Mouse (Mus musculus) macrophage (primary cell): ENCODE data around the gene Miga1. TPM values are rescaled to one million over a fixed set of nuclear protein-coding genes. Genes with fewer than 3 reads are reported as not detected.

ENCODE experiments used
- H3K27ac ChIP-seq: fragments of 350-480 bp; formaldehyde crosslinking; 2 replicates; pipeline ENCODE4 v1.9.0; 2021
- H3K36me3 ChIP-seq: fragments of 350-480 bp; formaldehyde crosslinking; 2 replicates; pipeline ENCODE4 v1.9.0; 2021; ENCODE audit errors: inconsistent target
- H3K4me3 ChIP-seq: fragments of 350-480 bp; formaldehyde crosslinking; 2 replicates; pipeline ENCODE4 v1.9.0; 2021; ENCODE audit errors: inconsistent target
- H3K79me2 ChIP-seq: fragments of 350-480 bp; formaldehyde crosslinking; 2 replicates; pipeline ENCODE4 v1.9.0; 2021; ENCODE audit errors: inconsistent target
- WGBS: methylation state at CpG from one replicate; pipeline ENCODE4 v1.1.7; 2026; ENCODE audit warnings: inconsistent platforms; ENCODE audit not compliant: missing documents; 5-methylcytosine and 5-hydroxymethylcytosine counted together
- polyA plus RNA-seq: library from polyadenylated mRNA; stranded (reverse); fragments of 250-400 nt; gene quantifications from 3 replicates; pipeline ENCODE4 v1.2.4, GENCODE M21; 2018; ENCODE audit warnings: inconsistent platforms

The Miga1 gene
- polyA plus RNA-seq, 1 experiment from 2014 or later = 4.2 TPM

DNA sequence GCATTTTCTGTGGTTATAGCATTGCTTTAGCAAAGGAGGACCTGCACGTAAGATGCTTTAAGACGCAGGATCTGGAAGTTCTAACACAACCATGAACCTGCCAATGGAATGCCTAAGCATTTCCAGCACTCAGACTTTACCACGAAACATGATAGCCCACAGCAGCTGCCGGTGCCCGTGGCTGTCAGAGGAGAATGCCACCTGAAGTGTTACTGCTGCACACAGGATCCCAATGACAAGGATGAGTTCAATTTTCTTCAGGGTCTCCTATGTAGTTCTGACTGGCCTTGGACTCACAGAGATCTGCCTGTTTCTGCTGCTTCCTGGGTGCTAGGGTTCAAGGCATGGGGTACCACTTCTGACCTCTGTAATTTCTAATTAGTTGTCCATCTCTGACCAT lies 55.4 kb downstream of the Miga1 start:
- Histone ChIP-seq H3K4me3 (no peak overlapping the region), H3K36me3 (no peaks in the 10 kb centered on the region), H3K27ac (no peak overlapping the region), H3K79me2 (no peaks in the 10 kb centered on the region)
- 95% methylated on average over 5 of the region's 5 CpGs for WGBS

DNA sequence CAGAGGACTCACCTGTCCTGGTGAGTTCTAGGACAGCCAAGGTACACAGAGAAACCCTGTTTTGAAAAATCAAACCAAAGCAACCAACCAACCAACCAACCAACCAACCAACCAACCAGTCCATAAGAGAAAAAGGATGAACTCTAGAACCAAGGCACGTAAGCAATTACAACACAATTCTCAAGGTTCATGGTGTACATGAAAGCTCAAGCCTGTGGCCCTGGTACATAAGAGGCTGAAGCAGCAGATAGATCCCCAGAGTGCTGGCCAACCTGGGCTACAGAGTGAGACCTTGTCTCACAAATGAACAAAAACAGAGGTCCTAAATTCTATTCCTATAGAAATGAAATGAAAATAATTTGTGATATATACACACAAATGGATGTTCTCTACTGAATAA lies 55.9 kb downstream of the Miga1 start:
- Histone ChIP-seq H3K4me3 (no peak overlapping the region), H3K36me3 (no peaks in the 10 kb centered on the region), H3K79me2 (no peaks in the 10 kb centered on the region), H3K27ac (no peak overlapping the region)
- WGBS = 100% methylated on average over 1 of the region's 1 CpGs

DNA sequence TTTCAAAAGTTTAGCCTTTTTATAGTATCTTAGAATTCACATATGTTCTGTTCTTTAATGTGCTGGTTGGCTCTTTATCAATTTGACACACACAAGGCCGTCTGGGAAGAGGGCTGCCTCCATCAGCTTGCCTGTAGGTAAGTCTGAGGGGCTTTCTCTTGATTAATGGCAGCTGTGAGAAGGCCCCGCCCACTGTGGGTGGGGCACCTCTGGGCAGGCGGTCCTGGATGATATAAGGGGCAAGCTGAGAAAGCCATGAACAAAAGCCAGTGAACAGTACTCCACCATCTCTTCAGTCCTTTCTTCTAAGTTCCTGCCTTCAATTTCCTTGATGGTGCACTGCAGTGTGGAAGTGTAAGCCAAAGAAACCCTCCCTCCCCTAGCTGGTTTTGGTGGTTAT lies 58.1 kb downstream of the Miga1 start:
- H3K27ac ChIP-seq = no peak overlapping the region
- no peaks in the 10 kb centered on the region for H3K79me2 ChIP-seq
- H3K36me3 ChIP-seq = no peaks in the 10 kb centered on the region
- H3K4me3 ChIP-seq = no peak overlapping the region
- WGBS = 84% methylated on average over 3 of the region's 3 CpGs

DNA sequence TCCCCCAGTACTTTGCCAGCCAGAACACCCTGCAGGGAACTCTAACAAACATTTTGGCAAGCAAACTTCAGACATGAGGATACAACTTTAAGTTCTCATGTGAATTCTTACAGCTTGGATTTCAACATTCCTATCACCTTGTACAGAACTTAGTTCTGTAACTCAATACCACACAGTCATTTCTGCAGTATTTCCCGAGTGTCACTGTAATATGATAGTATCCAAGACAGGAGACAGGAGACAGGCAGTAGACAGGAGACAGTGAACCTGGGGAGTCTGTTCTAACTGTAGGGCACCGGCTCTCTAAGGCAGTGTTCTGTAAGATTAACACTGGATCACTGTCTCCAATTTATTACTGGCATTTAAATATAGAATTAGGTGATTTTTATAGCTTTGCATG lies 61.8 kb downstream of the Miga1 start:
- Histone ChIP-seq H3K36me3 (no peaks in the 10 kb centered on the region), H3K79me2 (no peaks in the 10 kb centered on the region), H3K4me3 (no peak overlapping the region), H3K27ac (no peak overlapping the region)
- 90% methylated on average over 2 of the region's 2 CpGs for WGBS

DNA sequence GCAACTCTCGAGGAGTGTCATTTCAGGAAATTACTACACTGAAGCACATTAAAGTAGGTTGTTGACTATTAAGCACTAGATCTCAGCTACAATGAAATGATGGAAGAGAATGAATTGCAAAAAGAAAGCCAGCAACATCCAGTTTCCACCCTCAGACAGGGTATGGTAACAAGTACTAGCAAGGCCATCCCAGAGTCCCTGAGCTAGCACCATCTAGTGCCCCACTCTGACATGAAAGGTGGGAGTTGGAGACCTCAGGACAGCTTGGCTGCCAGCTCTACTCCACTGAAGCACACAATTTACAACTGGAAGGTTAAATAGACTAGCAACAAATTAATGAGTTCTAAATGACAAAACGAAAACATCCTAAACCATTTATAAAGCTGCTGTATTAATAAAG lies 62.3 kb downstream of the Miga1 start:
- H3K36me3 ChIP-seq = no peaks in the 10 kb centered on the region
- WGBS = 92% methylated on average over 2 of the region's 2 CpGs
- no peaks in the 10 kb centered on the region for H3K79me2 ChIP-seq
- H3K4me3 ChIP-seq = no peak overlapping the region
- no peak overlapping the region for H3K27ac ChIP-seq

DNA sequence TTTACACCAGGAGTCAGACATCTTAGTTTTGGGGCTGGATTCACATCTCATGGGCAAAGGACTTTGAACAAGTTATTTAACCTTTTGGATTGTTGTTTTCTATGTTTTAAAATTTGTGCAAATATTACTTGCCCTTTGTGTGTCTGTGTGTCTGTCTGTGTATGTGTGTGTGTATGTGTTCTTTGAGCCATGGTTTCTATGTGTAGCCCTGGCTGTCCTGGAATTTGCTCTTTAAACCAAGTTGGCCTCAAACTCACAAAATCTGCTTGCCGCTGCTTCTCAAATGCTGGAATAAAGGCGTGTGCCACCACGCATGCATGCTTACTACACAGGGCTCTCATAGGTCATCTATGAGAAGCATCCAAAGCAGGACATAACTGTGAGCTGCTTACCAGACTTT lies 63.3 kb downstream of the Miga1 start:
- Histone ChIP-seq H3K36me3 (no peaks in the 10 kb centered on the region), H3K79me2 (no peaks in the 10 kb centered on the region), H3K4me3 (no peak overlapping the region), H3K27ac (no peak overlapping the region)
- 86% methylated on average over 2 of the region's 3 CpGs for WGBS

DNA sequence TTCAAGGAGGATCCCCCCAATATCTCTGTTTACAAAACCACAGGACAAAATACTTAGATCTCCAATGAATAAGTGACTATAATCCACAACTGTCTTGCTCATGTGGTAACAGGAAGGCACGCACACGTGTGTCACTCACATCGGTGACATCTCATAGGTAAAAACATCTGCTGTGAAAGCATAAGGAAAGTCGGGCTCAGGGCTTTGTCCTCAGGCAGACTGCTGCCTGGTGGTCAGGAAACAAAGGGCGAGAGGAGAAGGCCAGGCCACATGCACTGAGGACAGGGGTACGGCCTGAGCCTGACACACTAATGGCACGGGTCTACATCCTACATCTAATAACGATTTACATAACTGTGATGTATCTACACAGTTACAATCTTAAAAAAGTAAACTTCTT lies 65.2 kb downstream of the Miga1 start:
- H3K4me3 ChIP-seq = no peak overlapping the region
- no peaks in the 10 kb centered on the region for H3K36me3 ChIP-seq
- WGBS = 94% methylated on average over 8 of the region's 8 CpGs
- no peak overlapping the region for H3K27ac ChIP-seq
- H3K79me2 ChIP-seq = no peaks in the 10 kb centered on the region

DNA sequence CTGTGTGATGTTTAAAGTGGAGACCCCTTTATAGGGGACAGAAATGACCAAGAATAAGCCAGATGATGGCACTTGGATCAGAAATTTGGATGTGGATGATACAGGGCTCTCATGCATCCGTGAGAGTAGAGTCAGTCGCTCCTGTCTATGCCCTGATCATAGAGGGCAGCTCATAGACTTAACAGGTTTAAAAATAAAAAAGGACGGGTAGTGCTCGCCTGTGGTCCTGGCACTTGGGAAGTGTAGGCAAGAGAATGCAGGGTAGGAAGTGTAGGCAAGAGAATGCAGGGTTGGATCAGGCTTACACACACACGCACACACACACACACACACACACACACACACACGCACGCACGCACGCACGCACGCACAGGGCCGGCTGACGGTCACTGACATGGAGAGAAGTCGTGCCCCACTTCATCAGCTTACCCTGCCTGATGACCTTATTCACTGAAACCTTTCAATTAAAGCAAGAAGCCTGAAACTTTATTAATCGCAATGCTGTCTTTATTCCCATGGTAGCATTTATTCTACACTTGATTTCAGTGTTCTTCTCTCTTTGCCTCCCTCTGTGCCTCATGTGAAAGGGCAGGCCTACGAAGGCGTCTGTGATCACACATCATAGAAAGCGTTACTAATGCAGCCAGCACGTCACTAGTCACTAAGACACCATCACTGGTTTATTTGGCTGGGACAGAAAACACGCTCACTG lies 67.1 kb downstream of the Miga1 start:
- Histone ChIP-seq H3K27ac (no peak overlapping the region), H3K79me2 (no peaks in the 10 kb centered on the region), H3K4me3 (no peak overlapping the region), H3K36me3 (no peaks in the 10 kb centered on the region)
- 98% methylated on average over 10 of the region's 20 CpGs for WGBS

DNA sequence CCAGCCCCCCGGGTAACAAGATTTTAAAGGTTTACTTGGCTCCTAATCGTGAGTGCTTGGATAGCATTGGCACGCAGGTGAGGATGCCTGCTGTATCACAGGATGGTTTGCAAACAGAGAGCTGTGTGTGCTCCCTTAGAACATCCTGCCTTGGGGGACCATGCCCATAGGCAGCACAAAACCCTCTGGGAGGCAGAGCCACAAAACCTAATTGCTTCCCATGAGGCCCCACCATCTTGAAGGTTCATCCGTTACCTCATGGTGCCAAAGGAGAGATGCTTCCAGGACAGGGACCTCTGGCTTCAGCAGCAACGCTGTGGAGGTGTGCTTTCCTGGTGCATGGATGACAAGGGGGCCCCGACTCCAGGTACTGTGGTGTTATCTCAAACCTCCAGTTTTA lies 68.3 kb downstream of the Miga1 start:
- no peak overlapping the region for H3K27ac ChIP-seq
- no peak overlapping the region for H3K4me3 ChIP-seq
- H3K36me3 ChIP-seq = no peaks in the 10 kb centered on the region
- no peaks in the 10 kb centered on the region for H3K79me2 ChIP-seq
- 94% methylated on average over 6 of the region's 6 CpGs for WGBS

DNA sequence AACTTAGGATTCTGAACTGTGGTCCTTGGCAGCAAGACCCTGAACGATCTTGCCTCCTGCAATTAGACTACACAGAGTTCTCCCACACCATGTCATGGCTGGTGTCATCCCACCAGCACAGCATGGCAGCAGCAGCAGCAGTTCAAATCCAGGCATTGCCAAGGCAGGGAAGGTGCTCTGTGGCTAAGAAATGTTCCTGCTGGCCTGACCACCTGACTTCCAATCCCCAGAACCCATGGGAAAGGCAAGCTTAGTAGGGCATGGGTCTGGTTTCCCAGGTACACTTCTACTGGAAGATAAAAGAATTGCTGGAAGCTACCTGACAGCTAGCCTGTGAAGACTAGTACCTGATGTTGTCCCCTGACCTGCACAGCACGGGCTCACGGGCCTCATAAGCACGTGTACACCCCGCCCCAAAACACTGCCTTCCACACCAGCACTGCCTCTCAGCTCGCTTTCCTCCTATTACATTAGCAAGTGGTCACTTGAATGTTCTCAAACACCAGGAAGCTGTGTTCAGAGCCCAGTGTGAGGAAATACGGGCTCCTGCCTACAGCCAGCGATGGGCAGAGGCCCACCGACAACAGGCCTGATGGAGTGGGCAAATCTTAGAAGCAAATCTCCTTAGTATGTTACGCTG lies 69.0 kb downstream of the Miga1 start:
- WGBS = 98% methylated on average over 10 of the region's 10 CpGs
- H3K27ac ChIP-seq = no peak overlapping the region
- H3K4me3 ChIP-seq = no peak overlapping the region
- H3K36me3 ChIP-seq = no peaks in the 10 kb centered on the region
- no peaks in the 10 kb centered on the region for H3K79me2 ChIP-seq

DNA sequence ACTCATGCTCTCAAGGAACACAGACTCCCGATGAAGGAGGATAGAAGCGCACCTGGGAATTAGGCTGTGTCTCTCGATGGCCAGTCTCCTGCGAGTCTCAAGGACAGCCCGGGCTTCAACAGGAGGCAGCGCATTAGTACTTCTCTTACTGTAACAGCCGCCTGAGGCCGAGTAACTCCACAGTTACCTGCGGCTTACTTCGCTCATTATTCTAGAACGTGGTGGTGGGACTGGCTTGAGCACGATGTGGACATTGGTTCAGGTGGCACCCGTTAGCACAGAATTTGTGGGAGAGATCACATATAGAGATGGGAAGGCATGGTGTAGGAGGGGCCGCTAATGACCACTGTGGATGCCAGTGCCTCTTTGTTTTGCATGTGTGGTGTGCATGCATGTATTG lies 72.1 kb downstream of the Miga1 start:
- H3K4me3 ChIP-seq = no peak overlapping the region
- H3K27ac ChIP-seq = no peak overlapping the region
- no peaks in the 10 kb centered on the region for H3K36me3 ChIP-seq
- WGBS = 86% methylated on average over 14 of the region's 14 CpGs
- H3K79me2 ChIP-seq = no peaks in the 10 kb centered on the region

DNA sequence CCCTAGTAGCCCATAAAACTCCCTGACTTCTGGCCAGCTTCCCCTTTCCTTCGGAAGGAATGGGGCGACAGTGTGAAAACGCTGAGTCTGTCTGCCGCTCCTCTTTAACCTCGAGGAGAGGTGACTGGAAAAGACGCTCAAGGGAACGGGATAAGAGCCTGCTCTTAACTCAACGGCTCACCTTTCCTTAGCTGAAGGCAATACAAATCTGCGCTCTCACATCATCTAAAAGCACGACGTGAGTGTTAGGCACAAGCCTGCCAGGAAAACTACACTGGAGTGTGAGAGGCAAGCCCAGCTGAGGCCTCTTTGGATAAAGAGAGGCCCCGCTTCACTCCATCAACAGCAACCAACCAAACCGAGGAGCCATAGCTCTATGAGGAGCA lies 74.2 kb downstream of the Miga1 start, which contains the start of gene Nexn:
Gene Nexn (minus strand): TSS at position 315 of the 386 bp plus-strand sequence.
- Histone ChIP-seq H3K4me3 (no peak within 1 kb of the TSS), H3K27ac (no peak within 1 kb of the TSS)
- 25% methylated on average over 13 of the region's 13 CpGs for WGBS

DNA sequence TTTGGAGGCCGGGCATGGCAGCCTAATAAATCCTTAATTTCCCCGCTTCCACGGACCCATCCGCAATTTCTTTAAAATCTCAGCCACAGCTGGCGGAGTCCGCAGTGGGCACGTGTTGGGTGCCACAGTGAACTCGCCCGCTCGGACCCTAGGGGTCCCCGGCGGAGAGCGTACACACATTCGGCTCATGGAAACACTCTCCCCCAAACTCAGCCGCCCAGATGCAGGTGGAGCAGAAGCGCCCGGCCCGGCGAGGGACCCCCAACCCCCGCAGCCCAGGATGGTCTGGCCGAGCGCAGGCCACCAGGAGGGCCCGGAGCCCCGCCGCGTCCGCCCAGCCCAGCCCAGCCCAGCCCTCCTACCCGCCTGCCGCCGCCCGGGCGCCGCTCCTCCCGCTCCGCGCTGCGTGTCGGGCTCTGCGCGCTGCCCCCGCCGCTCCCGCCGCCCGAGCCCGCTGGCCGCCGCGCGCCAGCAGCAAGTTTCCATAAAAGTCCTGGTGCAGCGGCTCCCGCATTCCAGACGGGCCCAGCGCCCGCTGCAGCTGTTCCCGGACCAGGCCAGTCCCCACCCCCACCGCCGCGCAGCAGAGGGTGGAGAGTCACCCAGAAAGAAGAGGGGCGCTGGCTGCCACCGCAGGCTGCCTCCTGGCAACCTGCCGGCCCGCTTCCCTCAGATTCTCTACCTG lies 74.7 kb downstream of the Miga1 start:
- WGBS = 4% methylated on average over 58 of the region's 63 CpGs
- Histone ChIP-seq H3K4me3 (no peak overlapping the region), H3K27ac (no peak overlapping the region)

More for the DNA sequence above, 74.2 kb downstream of the Miga1 start, which contains the start of gene Nexn:
- Histone ChIP-seq H3K36me3 (no peaks in the 10 kb centered on the region), H3K79me2 (no peaks in the 10 kb centered on the region)

DNA sequence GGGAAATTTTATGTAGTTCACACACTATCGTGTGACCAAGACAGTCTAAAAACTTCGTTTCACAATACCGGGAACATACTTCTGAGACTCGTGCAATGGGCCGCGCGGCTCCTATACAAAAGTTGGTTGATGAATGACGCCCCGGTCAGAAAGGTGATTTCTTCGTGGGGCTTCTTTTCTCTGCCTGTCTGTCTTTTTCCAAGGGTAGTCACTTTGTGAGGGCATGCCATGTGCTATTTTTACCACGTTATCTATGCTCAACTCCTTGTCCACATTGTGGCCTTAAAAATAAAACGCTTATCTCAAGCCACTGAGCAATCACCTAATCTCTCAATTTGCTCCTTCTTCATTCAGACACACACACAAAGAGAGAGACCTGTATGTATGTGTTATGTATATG lies 75.4 kb downstream of the Miga1 start:
- H3K4me3 ChIP-seq = no peak overlapping the region
- no peaks in the 10 kb centered on the region for H3K79me2 ChIP-seq
- 81% methylated on average over 12 of the region's 12 CpGs for WGBS
- no peaks in the 10 kb centered on the region for H3K36me3 ChIP-seq
- no peak overlapping the region for H3K27ac ChIP-seq

More for the DNA sequence above, 74.7 kb downstream of the Miga1 start:
- no peaks in the 10 kb centered on the region for H3K79me2 ChIP-seq
- H3K36me3 ChIP-seq = no peaks in the 10 kb centered on the region

DNA sequence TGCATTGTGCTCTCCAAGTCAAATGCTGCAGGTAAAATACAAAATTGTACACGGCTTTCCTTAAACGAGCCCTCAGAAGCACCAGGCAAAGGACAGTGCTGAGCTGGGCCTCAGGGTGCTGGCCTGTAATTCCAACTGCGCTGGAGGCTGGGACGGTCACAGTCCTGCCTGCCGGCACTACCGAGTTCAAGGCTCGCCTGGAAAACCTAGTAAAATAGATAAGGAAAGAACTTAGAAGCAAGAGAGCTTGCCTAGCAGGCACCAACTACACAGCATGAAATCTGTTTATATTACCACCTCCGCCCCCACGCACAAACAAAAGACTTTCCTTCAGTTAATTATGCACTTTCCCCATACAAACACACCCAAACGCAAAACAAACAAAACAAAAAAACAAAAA lies 75.8 kb downstream of the Miga1 start:
- WGBS = 97% methylated on average over 10 of the region's 10 CpGs
- no peak overlapping the region for H3K27ac ChIP-seq
- no peaks in the 10 kb centered on the region for H3K79me2 ChIP-seq
- no peak overlapping the region for H3K4me3 ChIP-seq
- no peaks in the 10 kb centered on the region for H3K36me3 ChIP-seq
